Mouse (Mus musculus) cortical plate, adult 2 months (tissue): ENCODE measurements at regions not wholly inside any gene's neighbourhood (a gene's known extent, or its start where the extent isn't known, plus 50 kb on each side); places are given as distances from the start of the nearest gene placed in this dataset.

ENCODE experiments used
- CTCF ChIP-seq: fragments of 200-500 bp; IDR thresholded peaks from 2 replicates; pipeline ENCODE4 v1.5.1; 2011; ENCODE audit warnings: mild to moderate bottlenecking, control low read depth, low read length; ENCODE audit not compliant: insufficient read depth; ENCODE audit errors: extremely low read depth
- POLR2A ChIP-seq: fragments of 200-500 bp; IDR thresholded peaks from 2 replicates; pipeline ENCODE4 v1.6.1; 2011; ENCODE audit warnings: mild to moderate bottlenecking, low read length, control low read depth; ENCODE audit not compliant: insufficient read depth; ENCODE audit errors: extremely low read depth

DNA sequence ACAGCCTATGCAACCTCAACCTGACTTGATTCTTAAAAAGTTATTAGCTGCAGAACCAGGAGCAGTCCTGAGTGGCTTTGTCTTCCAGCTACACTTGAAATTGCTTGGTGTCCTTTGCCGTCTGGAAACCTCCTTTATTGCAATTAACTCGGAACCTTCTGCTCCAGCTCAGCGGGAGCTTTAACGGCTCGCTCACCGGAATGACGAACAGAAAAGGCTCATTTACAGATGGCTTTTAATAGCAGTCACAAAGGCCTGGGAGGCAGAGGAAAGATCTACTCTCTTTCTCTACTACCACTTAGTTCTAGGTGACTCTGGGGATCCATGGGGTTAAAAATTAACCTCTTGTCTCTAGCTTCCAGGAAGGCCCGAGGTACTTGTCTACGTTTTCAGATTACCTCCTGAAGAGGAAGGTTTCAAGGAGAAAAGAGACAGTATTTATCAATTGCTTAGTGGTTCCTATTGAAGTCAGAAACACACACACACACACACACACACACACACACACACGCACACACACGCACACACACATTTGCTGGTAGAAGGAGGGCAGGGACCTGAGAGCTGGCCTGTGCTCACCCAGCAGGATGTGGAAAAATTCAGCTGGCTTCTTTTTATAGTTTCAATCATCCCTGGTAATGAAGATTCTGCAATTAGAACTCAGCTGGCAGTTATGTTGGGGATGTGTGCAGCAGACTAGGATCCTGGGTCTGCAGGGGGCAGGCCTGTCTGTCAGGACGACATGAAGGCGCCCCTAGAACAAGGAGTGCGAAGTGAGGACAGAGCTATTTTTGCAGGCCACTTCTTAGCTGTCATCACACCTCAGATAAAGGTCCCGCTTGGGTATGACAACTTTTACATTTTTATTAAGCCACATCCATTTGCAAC lies 62.4 kb upstream of the Man1a2 start:
- TF ChIP-seq POLR2A: no peak
- TF ChIP-seq CTCF: no peak
